Mouse (Mus musculus): ENCODE measurements around the gene Pitpnm2.
A peak's percentile ranks its signal among the peaks of the same experiment; 100 is the strongest.
"Not testable (repeated sequence)": the region's sequence is repeated elsewhere in the genome, so short reads cannot be mapped to it uniquely, and the experiment has no call there.

The Pitpnm2 gene

GRCm38 (mm10) chr5:124220551-124220950 is 29.0 kb downstream of the Pitpnm2 start:
- DNase-seq = no peak

GRCm38 (mm10) chr5:124219431-124219830 is 30.1 kb downstream of the Pitpnm2 start:
- DNase-seq = no peak

- DNase-seq = no peak
These were observed 30.6 kb downstream of the Pitpnm2 start for GRCm38 (mm10) chr5:124218986-124219385.

GRCm38 (mm10) chr5:124217566-124218249 is 31.9 kb downstream of the Pitpnm2 start:
- no peak for DNase-seq

- DNase-seq = not testable (repeated sequence)
These were observed 32.5 kb downstream of the Pitpnm2 start for GRCm38 (mm10) chr5:124217092-124217491.

GRCm38 (mm10) chr5:124216403-124216802 is 33.2 kb downstream of the Pitpnm2 start:
- DNase-seq = no peak

GRCm38 (mm10) chr5:124215647-124216046 is 33.9 kb downstream of the Pitpnm2 start:
- DNase-seq = peak in 1 of 2 experiments; percentile 51

GRCm38 (mm10) chr5:124214516-124215145 is 34.9 kb downstream of the Pitpnm2 start:
- peak; percentile 73 to 86 for DNase-seq

- peak; percentile 74 to 86 for DNase-seq
These were observed 35.7 kb downstream of the Pitpnm2 start for GRCm38 (mm10) chr5:124213588-124214469.

- DNase-seq = no peak
These were observed 37.9 kb downstream of the Pitpnm2 start for GRCm38 (mm10) chr5:124211669-124212068.

- DNase-seq = no peak
These were observed 38.3 kb downstream of the Pitpnm2 start for GRCm38 (mm10) chr5:124211234-124211633.

- no peak for DNase-seq
These were observed 39.1 kb downstream of the Pitpnm2 start for GRCm38 (mm10) chr5:124210281-124211016.

GRCm38 (mm10) chr5:124209850-124210249 is 39.7 kb downstream of the Pitpnm2 start:
- DNase-seq = no peak

GRCm38 (mm10) chr5:124208030-124208429 is 41.5 kb downstream of the Pitpnm2 start:
- DNase-seq = no peak

GRCm38 (mm10) chr5:124206481-124207038 is 43.0 kb downstream of the Pitpnm2 start:
- DNase-seq = no peak

GRCm38 (mm10) chr5:124205809-124206380 is 43.7 kb downstream of the Pitpnm2 start:
- DNase-seq = no peak

- no peak for DNase-seq
These were observed 44.3 kb downstream of the Pitpnm2 start for GRCm38 (mm10) chr5:124205211-124205610.

- no peak for DNase-seq
These were observed 45.3 kb downstream of the Pitpnm2 start for GRCm38 (mm10) chr5:124204127-124204794.

GRCm38 (mm10) chr5:124203251-124203650 is 46.3 kb downstream of the Pitpnm2 start:
- DNase-seq = no peak

GRCm38 (mm10) chr5:124202071-124202470 is 47.5 kb downstream of the Pitpnm2 start:
- DNase-seq = no peak

GRCm38 (mm10) chr5:124201564-124201963 is 48.0 kb downstream of the Pitpnm2 start:
- DNase-seq = no peak

Measured in thymus, postnatal 36 days (tissue).